Mouse (Mus musculus) CH12.LX (cell line): ENCODE data around the gene Pfas. TPM values are rescaled to one million over a fixed set of nuclear protein-coding genes. Genes with fewer than 3 reads are reported as not detected.

Experiments
- DNase-seq: peaks from one replicate; pipeline ENCODE4 v3.0.0-alpha.2; 2013; ENCODE audit errors: extremely low read depth
- H3K27ac ChIP-seq: 2 replicates; pipeline ENCODE4 v1.5.1; 2012; ENCODE audit warnings: low read depth, mild to moderate bottlenecking, control low read depth, moderate library complexity; ENCODE audit not compliant: insufficient read depth
- H3K27me3 ChIP-seq: replicated peaks from 2 replicates; pipeline ENCODE3; 2012; ENCODE audit warnings: inconsistent platforms
- H3K36me3 ChIP-seq, 2 experiments: replicated peaks in 1 of 2; 2 replicates each; pipeline versions ENCODE3 to v1.6.1; 2012; ENCODE audit warnings: inconsistent platforms in 1 of 2, low read length in 1 of 2, mild to moderate bottlenecking in 1 of 2, mixed read lengths in 1 of 2, moderate library complexity in 1 of 2; ENCODE audit not compliant: control insufficient read depth in 1 of 2, insufficient read depth in 1 of 2
- H3K4me1 ChIP-seq, 2 experiments: 2 replicates each; pipeline ENCODE4 v1.6.1; 2012; ENCODE audit warnings: inconsistent platforms in 1 of 2, moderate library complexity in 1 of 2; ENCODE audit not compliant: insufficient read depth in 2 of 2, control insufficient read depth in 1 of 2
- H3K4me2 ChIP-seq: 2 replicates; pipeline ENCODE4 v1.6.1; 2012; ENCODE audit warnings: low read depth, mild to moderate bottlenecking, control low read depth; ENCODE audit not compliant: poor library complexity, insufficient read depth, severe bottlenecking
- H3K4me3 ChIP-seq, 3 experiments: fragments of 150-350 bp in 1 of 3; sonication (generic) in 1 of 3; replicated peaks in 1 of 3; 2 replicates each; pipeline versions ENCODE3 to v1.5.1; 2011 to 2012; ENCODE audit warnings: low read depth in 2 of 3, low read length in 2 of 3, mild to moderate bottlenecking in 2 of 3, moderate library complexity in 2 of 3, control low read depth in 1 of 3, improper control_type of control experiment in 1 of 3, inconsistent platforms in 1 of 3, mixed read lengths in 1 of 3; ENCODE audit not compliant: poor library complexity in 1 of 3
- H3K79me2 ChIP-seq: replicated peaks from 2 replicates; pipeline ENCODE4 v1.6.1; 2012; ENCODE audit warnings: mild to moderate bottlenecking, moderate library complexity; ENCODE audit not compliant: control insufficient read depth, poor library complexity, insufficient read depth, severe bottlenecking; ENCODE audit errors: extremely low read depth
- H3K9ac ChIP-seq: 2 replicates; pipeline ENCODE4 v1.6.1; 2012; ENCODE audit warnings: low read depth, mild to moderate bottlenecking, control low read depth, moderate library complexity; ENCODE audit not compliant: insufficient read depth
- H3K9me3 ChIP-seq: replicated peaks from 2 replicates; pipeline ENCODE3; 2012; ENCODE audit warnings: low read length, inconsistent platforms, mixed read lengths
- BHLHE40 ChIP-seq: IDR thresholded peaks from 2 replicates; pipeline ENCODE4 v1.6.1; 2011; ENCODE audit warnings: mild to moderate bottlenecking, low read depth, low read length, improper control_type of control experiment
- CHD2 ChIP-seq: IDR thresholded peaks from 2 replicates; pipeline ENCODE4 v1.6.1; 2011; ENCODE audit warnings: low read length, improper control_type of control experiment
- CTCF ChIP-seq, 2 experiments: IDR thresholded peaks in 1 of 2; conservative IDR thresholded peaks in 1 of 2; 2 replicates each; pipeline ENCODE4 v1.5.1; 2011 to 2012; ENCODE audit warnings: low read depth in 2 of 2, low read length in 2 of 2, improper control_type of control experiment in 1 of 2, inconsistent platforms in 1 of 2, mild to moderate bottlenecking in 1 of 2, moderate library complexity in 1 of 2
- ELF1 ChIP-seq: IDR thresholded peaks from 2 replicates; pipeline ENCODE4 v1.6.1; 2014; ENCODE audit warnings: low read depth, mild to moderate bottlenecking, inconsistent platforms, low read length, improper control_type of control experiment
- EP300 ChIP-seq: IDR thresholded peaks from 2 replicates; pipeline ENCODE4 v1.6.1; 2011; ENCODE audit warnings: low read length, improper control_type of control experiment
- ETS1 ChIP-seq: conservative IDR thresholded peaks from 2 replicates; pipeline ENCODE4 v1.6.1; 2012; ENCODE audit warnings: low read depth, mild to moderate bottlenecking, inconsistent platforms, low read length, improper control_type of control experiment, moderate library complexity
- GABPA ChIP-seq: IDR thresholded peaks from 2 replicates; pipeline ENCODE4 v1.6.1; 2012; ENCODE audit warnings: low read depth, low read length, improper control_type of control experiment, inconsistent platforms; ENCODE audit not compliant: insufficient replicate concordance
- HCFC1 ChIP-seq: IDR thresholded peaks from 2 replicates; pipeline ENCODE4 v1.6.1; 2012; ENCODE audit warnings: low read depth, mild to moderate bottlenecking, inconsistent platforms, low read length, improper control_type of control experiment
- IRF4 ChIP-seq: IDR thresholded peaks from 2 replicates; pipeline ENCODE4 v1.6.1; 2014; ENCODE audit warnings: low read depth, mild to moderate bottlenecking, inconsistent platforms, low read length, improper control_type of control experiment
- JUN ChIP-seq: IDR thresholded peaks from 2 replicates; pipeline ENCODE4 v1.6.1; 2011; ENCODE audit warnings: low read depth, mild to moderate bottlenecking, low read length, improper control_type of control experiment, moderate library complexity; ENCODE audit not compliant: insufficient read depth
- MAX ChIP-seq: IDR thresholded peaks from 2 replicates; pipeline ENCODE4 v1.6.1; 2011; ENCODE audit warnings: low read length, improper control_type of control experiment
- MAZ ChIP-seq: IDR thresholded peaks from 2 replicates; pipeline ENCODE4 v1.6.1; 2012; ENCODE audit warnings: low read depth, mild to moderate bottlenecking, inconsistent platforms, low read length, improper control_type of control experiment, moderate library complexity
- MEF2A ChIP-seq: IDR thresholded peaks from 2 replicates; pipeline ENCODE4 v1.6.1; 2014; ENCODE audit warnings: low read depth, mild to moderate bottlenecking, inconsistent platforms, low read length, improper control_type of control experiment, borderline replicate concordance
- MXI1 ChIP-seq: IDR thresholded peaks from 2 replicates; pipeline ENCODE4 v1.6.1; 2011; ENCODE audit warnings: mild to moderate bottlenecking, low read depth, low read length, improper control_type of control experiment
- NRF1 ChIP-seq: IDR thresholded peaks from 2 replicates; pipeline ENCODE4 v1.6.1; 2014; ENCODE audit warnings: low read depth, mild to moderate bottlenecking, inconsistent platforms, low read length, improper control_type of control experiment, moderate library complexity
- POLR2A ChIP-seq: IDR thresholded peaks from 2 replicates; pipeline ENCODE4 v1.6.1; 2011; ENCODE audit warnings: low read depth, mild to moderate bottlenecking, improper control_type of control experiment, low read length
- POLR2AphosphoS2 ChIP-seq: IDR thresholded peaks from 2 replicates; pipeline ENCODE4 v1.6.1; 2011; ENCODE audit warnings: low read depth, low read length, improper control_type of control experiment
- RAD21 ChIP-seq: IDR thresholded peaks from 2 replicates; pipeline ENCODE4 v1.6.1; 2011; ENCODE audit warnings: low read depth, mild to moderate bottlenecking, low read length, improper control_type of control experiment, moderate library complexity
- RCOR1 ChIP-seq: conservative IDR thresholded peaks from 2 replicates; pipeline ENCODE4 v1.6.1; 2012; ENCODE audit warnings: low read depth, mild to moderate bottlenecking, inconsistent platforms, low read length, improper control_type of control experiment
- SIN3A ChIP-seq: IDR thresholded peaks from 2 replicates; pipeline ENCODE4 v1.6.1; 2012; ENCODE audit warnings: low read length, improper control_type of control experiment, inconsistent platforms
- TBP ChIP-seq: conservative IDR thresholded peaks from 2 replicates; pipeline ENCODE4 v1.6.1; 2011; ENCODE audit warnings: low read depth, low read length, improper control_type of control experiment
- TCF12 ChIP-seq: IDR thresholded peaks from 2 replicates; pipeline ENCODE4 v1.6.1; 2014; ENCODE audit warnings: low read depth, mild to moderate bottlenecking, inconsistent platforms, low read length, improper control_type of control experiment
- USF1 ChIP-seq: IDR thresholded peaks from 2 replicates; pipeline ENCODE4 v1.6.1; 2014; ENCODE audit warnings: low read depth, mild to moderate bottlenecking, inconsistent platforms, low read length, improper control_type of control experiment
- ZC3H11A ChIP-seq: IDR thresholded peaks from 2 replicates; pipeline ENCODE4 v1.6.1; 2012; ENCODE audit warnings: low read depth, mild to moderate bottlenecking, inconsistent platforms, low read length, improper control_type of control experiment
- ZNF384 ChIP-seq: IDR thresholded peaks from 2 replicates; pipeline ENCODE4 v1.6.1; 2012; ENCODE audit warnings: low read depth, low read length, improper control_type of control experiment, inconsistent platforms
- dilution Hi-C: fragments of 300-500 bp; cut with MboI; formaldehyde crosslinking; loops from 2 replicates; pipeline ENCODE4 v1.14.3; 2020; ENCODE audit warnings: low sequenced_read_pairs; ENCODE audit not compliant: extremely low pct_unique_long_range_greater_than_20kb, extremely low pct_ligation_motif_present
- in situ Hi-C: fragments of 300-500 bp; cut with MboI; formaldehyde crosslinking; loops from 3 replicates; pipeline ENCODE4 v1.14.3; 2019; ENCODE audit warnings: low sequenced_read_pairs, low pct_ligation_motif_present, low pct_unique_long_range_greater_than_20kb, mixed read lengths
- polyA plus RNA-seq: library from polyadenylated mRNA; unstranded; fragments of >175 nt; gene quantifications from 2 replicates; pipeline ENCODE4 v1.2.1, GENCODE M21; 2012; ENCODE audit warnings: low read depth; ENCODE audit not compliant: insufficient read length
- total RNA-seq, 2 experiments: library from RNA; depleted of rRNA; stranded (reverse); fragments of 300-350 nt in 1 of 2; fragments of >200 nt in 1 of 2; gene quantifications; 2 replicates each; pipeline ENCODE4 v1.2.3; 2012 to 2014

Gene Pfas
- total and polyA plus RNA-seq, 3 experiments: 61.9 to 110 (median 72.9) TPM

- Histone ChIP-seq H3K4me3 (no peak overlapping the region), H3K79me2 (no peaks in the 10 kb centered on the region), H3K27me3 (no peaks in the 10 kb centered on the region), H3K9me3 (no peaks in the 10 kb centered on the region), H3K36me3 (peaks cover 0 to 28% of the 10 kb centered on the region in 2 experiments), H3K4me2 (no peak overlapping the region), H3K4me1 (peaks cover 0 to 19% of the 10 kb centered on the region in 2 experiments; a peak in 2 of 4 replicates), H3K27ac (no peak overlapping the region), H3K9ac (no peak overlapping the region)
- TF ChIP-seq GABPA (no peak), ETS1 (no peak), RAD21 (no peak), TCF12 (no peak), POLR2A (no peak), ZNF384 (no peak), CTCF (conservative IDR thresholded peaks at IDR 0.05 in 1 of 2, IDR thresholded peaks at IDR 0.05 in 1 of 2; ENCODE audit: low read depth in 2 of 2, low read length in 2 of 2) (no peak), CHD2 (no peak), ZC3H11A (no peak), HCFC1 (no peak), MAX (no peak), MEF2A (no peak), EP300 (no peak), POLR2AphosphoS2 (no peak), IRF4 (no peak), NRF1 (no peak)
- in situ Hi-C loops (no loop called here), dilution Hi-C loops (no loop called here)
- no peak for DNase-seq
Observed at GRCm38 (mm10) chr11:68942731-68943130, 65.5 kb downstream of the Pfas start.

GRCm38 (mm10) chr11:68940516-68940915 is 67.7 kb downstream of the Pfas start:
- Histone ChIP-seq H3K4me2 (peak overlapping the region; percentile 77), H3K9me3 (no peaks in the 10 kb centered on the region), H3K27ac (no peak overlapping the region), H3K9ac (peak overlapping the region; percentile 93), H3K4me1 (peaks cover 0 to 19% of the 10 kb centered on the region in 2 experiments; a peak in 2 of 4 replicates), H3K79me2 (no peaks in the 10 kb centered on the region), H3K27me3 (no peaks in the 10 kb centered on the region), H3K4me3 (peak overlapping the region in 2 of 3 experiments; percentile 56 to 75), H3K36me3 (peaks cover 0 to 28% of the 10 kb centered on the region in 2 experiments)
- dilution Hi-C loops (no loop called here), in situ Hi-C loops (no loop called here)
- DNase-seq: no peak
- TF ChIP-seq ELF1 (no peak), BHLHE40 (no peak), POLR2A (no peak), CTCF (conservative IDR thresholded peaks at IDR 0.05 in 1 of 2, IDR thresholded peaks at IDR 0.05 in 1 of 2; ENCODE audit: low read depth in 2 of 2, low read length in 2 of 2) (no peak), TBP (no peak), MAZ (no peak), POLR2AphosphoS2 (no peak), JUN (no peak), NRF1 (no peak), MEF2A (no peak), EP300 (no peak), ETS1 (no peak), RCOR1 (no peak), CHD2 (no peak), MXI1 (no peak), USF1 (no peak), SIN3A (no peak)
